Mouse (Mus musculus): ENCODE measurements at regions not wholly inside any gene's neighbourhood (a gene's known extent, or its start where the extent isn't known, plus 50 kb on each side); places are given as distances from the start of the nearest gene placed in this dataset.

DNA sequence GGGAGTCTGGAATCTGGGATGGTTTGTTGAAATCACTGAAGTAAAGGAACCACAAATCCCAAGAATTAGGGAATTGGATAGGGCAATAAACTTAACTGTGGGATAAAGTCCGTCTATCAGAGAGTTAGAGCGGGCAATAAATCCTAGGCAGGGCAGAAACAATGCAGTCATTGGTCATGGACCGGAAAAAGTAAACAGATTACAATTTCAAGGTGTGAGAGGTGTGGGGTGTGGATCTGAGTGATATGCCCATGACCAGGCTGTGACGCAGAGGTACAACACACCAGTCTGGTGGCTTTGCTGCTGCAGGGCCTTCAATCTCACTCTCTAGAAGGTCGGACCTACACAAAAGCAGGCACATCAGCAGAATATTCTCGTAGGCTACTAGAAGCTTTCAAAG, 206.1 kb upstream of the Klf14 start:
- TF ChIP-seq POLR2A (IDR thresholded peaks at IDR 0.05; ENCODE audit: borderline replicate concordance, extremely low read depth, low read depth, low read length) (no peak), CTCF (IDR thresholded peaks at IDR 0.05; ENCODE audit: insufficient read depth, low read length) (no peak)

Data from lung, adult 2 months (tissue).